7 mouse cellular contexts compared by ENCODE assay signal in genomic region chr10:14085882-14086515, GRCm38 (mm10).
DNase-seq lines count a peak whose midpoint lies in the region; ATAC-seq lines count a peak whose summit lies in the region.

No protein-coding gene starts in this region.

- peak; percentile 64 for ATAC-seq in megakaryocyte-erythroid progenitor cell, adult 5-6 weeks (replicated peaks; ENCODE audit: low FRiP score, low TSS enrichment, poor library complexity, severe bottlenecking)

- DNase-seq in B cell, adult 2 months, result peak; percentile 54 to 57
- peak; percentile 39 for DNase-seq in MN1 (ENCODE audit: low spot score)
- DNase-seq in kidney, adult 9 months, result peak; percentile 41
- no peak for DNase-seq in cerebellum, postnatal 4 days (ENCODE audit: low spot score in 2 of 2)
- DNase-seq in retina, postnatal 1 day, result no peak
- DNase-seq in urinary bladder, postnatal 36 days (ENCODE audit: low spot score in 2 of 2), result no peak

Comparison
In these comparisons a context has a peak if more than half of its experiments do, and no peak if none do; other contexts are left out.
1. DNase-seq: peak in B cell, adult 2 months (2 of 2), MN1 (single experiment) and kidney, adult 9 months (single experiment); none in cerebellum, postnatal 4 days (0 of 2), retina, postnatal 1 day (single experiment) and urinary bladder, postnatal 36 days (0 of 2).